Mouse (Mus musculus) cerebellum, adult 2 months (tissue): Measurements from ENCODE around the gene Acot5. TPM values are rescaled to one million over a fixed set of nuclear protein-coding genes. Genes with fewer than 3 reads are reported as not detected.

ENCODE experiments used
- DNase-seq, 2 experiments: peaks; one replicate each; pipeline ENCODE4 v3.0.0; 2021
- H3K27ac ChIP-seq: fragments of 200-500 bp; 2 replicates; pipeline ENCODE4 v1.5.1; 2012; ENCODE audit warnings: low read length, control low read depth, inconsistent platforms; ENCODE audit not compliant: insufficient read depth
- H3K27me3 ChIP-seq: fragments of 200-500 bp; 2 replicates; pipeline ENCODE4 v1.6.1; 2012; ENCODE audit warnings: inconsistent platforms, mild to moderate bottlenecking, low read length, moderate library complexity; ENCODE audit not compliant: control insufficient read depth, insufficient read depth
- H3K4me1 ChIP-seq: fragments of 200-500 bp; 2 replicates; pipeline ENCODE4 v1.6.1; 2011; ENCODE audit warnings: low read length; ENCODE audit not compliant: control insufficient read depth, insufficient read depth
- H3K4me3 ChIP-seq: fragments of 200-500 bp; replicated peaks from 2 replicates; pipeline ENCODE3; 2011; ENCODE audit warnings: mild to moderate bottlenecking, low read depth, low read length, control low read depth; ENCODE audit not compliant: insufficient read depth
- CTCF ChIP-seq: fragments of 200-500 bp; IDR thresholded peaks from 2 replicates; pipeline ENCODE4 v1.5.1; 2011; ENCODE audit warnings: low read depth, mild to moderate bottlenecking, control low read depth, low read length, moderate library complexity, borderline replicate concordance; ENCODE audit not compliant: insufficient read depth
- POLR2A ChIP-seq: fragments of 200-500 bp; IDR thresholded peaks from 2 replicates; pipeline ENCODE4 v1.6.1; 2011; ENCODE audit warnings: low read length, control low read depth, borderline replicate concordance; ENCODE audit not compliant: insufficient read depth
- WGBS: fragments of 180-500 bp; shearing (Covaris S2); methylation state at CpG from one replicate; pipeline ENCODE4 v1.1.7; 2018; 5-methylcytosine and 5-hydroxymethylcytosine counted together
- polyA plus RNA-seq: library from polyadenylated mRNA; depleted of rRNA; stranded (reverse); fragments of >200 nt; gene quantifications from 2 replicates; pipeline ENCODE4 v1.2.3, GENCODE M21; 2012; rRNA removed

The Acot5 gene
- polyA plus RNA-seq, 1 experiment: 1.3 TPM

- WGBS: 2% methylated on average over 33 of the region's 35 CpGs
- Histone ChIP-seq H3K27ac (no peak within 1 kb of the TSS), H3K4me3 (peak within 1 kb of the TSS; percentile 67), H3K27me3 (no peaks in the 10 kb centered on the region), H3K4me1 (no peaks in the 10 kb centered on the region)
- DNase-seq: peak; percentile 87 to 90
- TF ChIP-seq CTCF (no peak), POLR2A (peak; percentile 42; the same call in 1 of the 2 replicates)
These were observed 45.2 kb downstream of the Acot5 start, which contains the start of gene Dnal1 for GRCm38 (mm10) chr12:84114153-84114994. Gene Dnal1, plus strand, starts transcription at chr12:84114366.

- no peak for DNase-seq
- 95% methylated on average over 5 of the region's 5 CpGs for WGBS
- H3K4me3 ChIP-seq: no peak overlapping the region
- no peaks in the 10 kb centered on the region for H3K4me1 ChIP-seq
- H3K27me3 ChIP-seq: no peaks in the 10 kb centered on the region
- TF ChIP-seq POLR2A (no peak), CTCF (no peak)
- no peak overlapping the region for H3K27ac ChIP-seq
These were observed 50.5 kb downstream of the Acot5 start for GRCm38 (mm10) chr12:84119584-84119983.

Other genes starting within 250 kb of the Acot5 start
- 54.5 and 60.1 TPM in 2 replicates for gene Numb, start 147.4 kb upstream of the Acot5 start, polyA plus RNA-seq
- 8.9 and 9.6 TPM in 2 replicates for gene Riox1, start 118.7 kb upstream of the Acot5 start, polyA plus RNA-seq
- 0.03 and 0.05 TPM in 2 replicates for gene Heatr4, start 84.5 kb upstream of the Acot5 start, polyA plus RNA-seq
- gene Acot2, start 81.5 kb upstream of the Acot5 start, polyA plus RNA-seq: 6.4 and 6.8 TPM in 2 replicates
- 18.2 and 19.3 TPM in 2 replicates for gene Acot1, start 59.8 kb upstream of the Acot5 start, polyA plus RNA-seq
- 0.24 and 0.43 TPM in 2 replicates for gene Acot4, start 30.9 kb upstream of the Acot5 start, polyA plus RNA-seq
- not detected in 2 replicates for gene Gm49366, start 30.4 kb upstream of the Acot5 start, polyA plus RNA-seq
- gene Acot3, start 17.2 kb upstream of the Acot5 start, polyA plus RNA-seq: 0.61 and 0.62 TPM in 2 replicates
- 5.5 and 6.6 TPM in 2 replicates for gene Acot6, start 31.3 kb downstream of the Acot5 start, polyA plus RNA-seq
- gene Dnal1, start 45.0 kb downstream of the Acot5 start, polyA plus RNA-seq: 22.6 and 23.8 TPM in 2 replicates
- gene Pnma1, start 79.2 kb downstream of the Acot5 start, polyA plus RNA-seq: 0.68 and 0.84 TPM in 2 replicates
- 8.4 and 9.7 TPM in 2 replicates for gene Elmsan1, start 149.6 kb downstream of the Acot5 start, polyA plus RNA-seq
- 28.8 and 30.2 TPM in 2 replicates for gene Ptgr2, start 215.9 kb downstream of the Acot5 start, polyA plus RNA-seq
- 44.4 and 52.4 TPM in 2 replicates for gene Zfp410, start 247.5 kb downstream of the Acot5 start, polyA plus RNA-seq